Mouse (Mus musculus) myocyte (in vitro differentiated cells): Measurements from ENCODE around the gene Hist1h4d. TPM values are rescaled to one million over a fixed set of nuclear protein-coding genes. Genes with fewer than 3 reads are reported as not detected.
"Not testable (repeated sequence)": the region's sequence is repeated elsewhere in the genome, so short reads cannot be mapped to it uniquely, and the experiment has no call there.

Experiments
- H3K27me3 ChIP-seq: one replicate; pipeline ENCODE4 v1.6.1; 2011; ENCODE audit not compliant: control insufficient read depth, insufficient read depth, insufficient read length
- H3K36me3 ChIP-seq: one replicate; pipeline ENCODE4 v1.6.1; 2011; ENCODE audit not compliant: control insufficient read depth, insufficient read depth
- H3K4me2 ChIP-seq: one replicate; pipeline ENCODE4 v1.6.1; 2011; ENCODE audit warnings: low read depth, control low read depth
- H3K4me3 ChIP-seq: one replicate; pipeline ENCODE4 v1.5.1; 2011; ENCODE audit warnings: mild to moderate bottlenecking, control low read depth, moderate library complexity
- H3K79me2 ChIP-seq: one replicate; pipeline ENCODE4 v1.6.1; 2011; ENCODE audit not compliant: control insufficient read depth, insufficient read depth
- H3ac ChIP-seq: one replicate; pipeline ENCODE4 v1.6.1; 2011; ENCODE audit not compliant: control insufficient read depth, insufficient read length
- CEBPB ChIP-seq: IDR thresholded peaks from 2 replicates; pipeline ENCODE4 v1.6.1; 2011; ENCODE audit warnings: mild to moderate bottlenecking, moderate library complexity; ENCODE audit not compliant: poor library complexity, insufficient read depth, severe bottlenecking
- E2F4 ChIP-seq: IDR thresholded peaks from one replicate; pipeline ENCODE4 v1.6.1; 2011; ENCODE audit warnings: mild to moderate bottlenecking, control low read depth, moderate library complexity; ENCODE audit not compliant: insufficient read depth
- MAX ChIP-seq: IDR thresholded peaks from one replicate; pipeline ENCODE4 v1.6.1; 2011; ENCODE audit warnings: low read depth, mild to moderate bottlenecking, control low read depth
- MYOD1 ChIP-seq, 3 experiments: IDR thresholded peaks; one replicate each; pipeline ENCODE4 v1.6.1; 2011; ENCODE audit warnings: control low read depth in 2 of 3, low read depth in 2 of 3, mild to moderate bottlenecking in 2 of 3, moderate library complexity in 1 of 3; ENCODE audit not compliant: insufficient read length in 2 of 3, control insufficient read depth in 1 of 3
- MYOG ChIP-seq, 3 experiments: IDR thresholded peaks; one replicate each; pipeline ENCODE4 v1.6.1; 2011; ENCODE audit warnings: control low read depth in 2 of 3, low read depth in 2 of 3, mild to moderate bottlenecking in 2 of 3; ENCODE audit not compliant: insufficient read length in 2 of 3, control insufficient read depth in 1 of 3, insufficient read depth in 1 of 3
- POLR2A ChIP-seq: IDR thresholded peaks from one replicate; pipeline ENCODE4 v1.6.1; 2011; ENCODE audit warnings: low read depth, mild to moderate bottlenecking, control low read depth, moderate library complexity; ENCODE audit not compliant: insufficient read length
- POLR2AphosphoS2 ChIP-seq: IDR thresholded peaks from one replicate; pipeline ENCODE4 v1.6.1; 2011; ENCODE audit warnings: low read depth, control low read depth; ENCODE audit not compliant: insufficient read length
- REST ChIP-seq: IDR thresholded peaks from one replicate; pipeline ENCODE4 v1.6.1; 2011; ENCODE audit warnings: mild to moderate bottlenecking, control low read depth, moderate library complexity; ENCODE audit not compliant: insufficient read depth, insufficient read length
- SRF ChIP-seq: IDR thresholded peaks from one replicate; pipeline ENCODE4 v1.6.1; 2011; ENCODE audit warnings: low read depth; ENCODE audit not compliant: control insufficient read depth, insufficient read length
- TCF12 ChIP-seq: IDR thresholded peaks from one replicate; pipeline ENCODE4 v1.6.1; 2011; ENCODE audit warnings: mild to moderate bottlenecking, control low read depth; ENCODE audit not compliant: poor library complexity, insufficient read depth, severe bottlenecking
- TCF3 ChIP-seq: IDR thresholded peaks from one replicate; pipeline ENCODE4 v1.6.1; 2011; ENCODE audit warnings: low read depth, control low read depth; ENCODE audit not compliant: insufficient read length
- USF1 ChIP-seq: IDR thresholded peaks from one replicate; pipeline ENCODE4 v1.6.1; 2011; ENCODE audit warnings: low read depth, mild to moderate bottlenecking, control low read depth, moderate library complexity
- polyA plus RNA-seq: library from polyadenylated mRNA; unstranded; fragments of >200 nt; fragmentation: generic; extraction: Trizol; gene quantifications from one replicate; pipeline ENCODE4 v1.2.1, GENCODE M21; 2012; ENCODE audit warnings: missing spikeins

The Hist1h4d gene
- polyA plus RNA-seq, 1 experiment = 1.8 TPM

GRCm38 (mm10) chr13:23585442-23586098 is 4.2 kb downstream of the Hist1h4d start:
- peak; percentile 89 for TF ChIP-seq POLR2AphosphoS2
- peak; percentile 71 for TF ChIP-seq POLR2A
- H3K79me2 ChIP-seq, H3K27me3 ChIP-seq, H3K36me3 ChIP-seq, H3ac ChIP-seq: not testable (repeated sequence)
- Histone ChIP-seq H3K4me3 (peak overlapping the region; percentile 33), H3K4me2 (peak overlapping the region; percentile 96)

- Histone ChIP-seq H3K27me3 (no peaks in the 10 kb centered on the region), H3K4me3 (peak overlapping the region; percentile 33), H3K4me2 (peak overlapping the region; percentile 87), H3K79me2 (no peaks in the 10 kb centered on the region), H3ac (no peak overlapping the region), H3K36me3 (no peaks in the 10 kb centered on the region)
- TF ChIP-seq USF1 = no peak
- no peak for TF ChIP-seq TCF12
- no peak for TF ChIP-seq MYOG (IDR thresholded peaks at IDR 0.05; ENCODE audit: control insufficient read depth in 1 of 3, insufficient read depth in 1 of 3, insufficient read length in 2 of 3, low read depth in 2 of 3)
- TF ChIP-seq E2F4 = no peak
- no peak for TF ChIP-seq CEBPB
- no peak for TF ChIP-seq TCF3
- no peak for TF ChIP-seq MAX
- TF ChIP-seq POLR2AphosphoS2 = no peak
- TF ChIP-seq POLR2A = no peak
These were observed 4.9 kb downstream of the Hist1h4d start for GRCm38 (mm10) chr13:23586099-23586939.

GRCm38 (mm10) chr13:23586940-23587225 is 5.5 kb downstream of the Hist1h4d start:
- Histone ChIP-seq H3K79me2 (no peaks in the 10 kb centered on the region), H3K27me3 (no peaks in the 10 kb centered on the region), H3K4me2 (peak overlapping the region; percentile 87), H3ac (no peak overlapping the region), H3K4me3 (peak overlapping the region; percentile 33), H3K36me3 (no peaks in the 10 kb centered on the region)
- TF ChIP-seq CEBPB (no peak), TCF3 (no peak), MAX (no peak)

- Histone ChIP-seq H3K36me3 (no peaks in the 10 kb centered on the region), H3K4me2 (no peak overlapping the region), H3ac (no peak overlapping the region), H3K79me2 (no peaks in the 10 kb centered on the region), H3K4me3 (no peak overlapping the region), H3K27me3 (no peaks in the 10 kb centered on the region)
- no peak for TF ChIP-seq POLR2AphosphoS2
- no peak for TF ChIP-seq MYOG (IDR thresholded peaks at IDR 0.05; ENCODE audit: control insufficient read depth in 1 of 3, insufficient read depth in 1 of 3, insufficient read length in 2 of 3, low read depth in 2 of 3)
- TF ChIP-seq TCF3 = no peak
- no peak for TF ChIP-seq CEBPB
- no peak for TF ChIP-seq TCF12
- TF ChIP-seq MYOD1 (IDR thresholded peaks at IDR 0.05; ENCODE audit: control insufficient read depth in 1 of 3, insufficient read length in 2 of 3, low read depth in 2 of 3) = no peak
- no peak for TF ChIP-seq MAX
- no peak for TF ChIP-seq SRF
These were observed 9.8 kb downstream of the Hist1h4d start for GRCm38 (mm10) chr13:23591206-23591605.

GRCm38 (mm10) chr13:23591886-23592285 is 10.5 kb downstream of the Hist1h4d start:
- H3K79me2 ChIP-seq, H3K36me3 ChIP-seq, H3K27me3 ChIP-seq, H3K4me3 ChIP-seq, H3ac ChIP-seq, H3K4me2 ChIP-seq: not testable (repeated sequence)

GRCm38 (mm10) chr13:23592614-23593013 is 11.2 kb downstream of the Hist1h4d start:
- Histone ChIP-seq H3K27me3 (no peaks in the 10 kb centered on the region), H3K36me3 (no peaks in the 10 kb centered on the region), H3ac (no peak overlapping the region), H3K4me3 (no peak overlapping the region), H3K4me2 (no peak overlapping the region), H3K79me2 (no peaks in the 10 kb centered on the region)
- TF ChIP-seq USF1 (no peak), TCF3 (no peak), MYOG (IDR thresholded peaks at IDR 0.05; ENCODE audit: control insufficient read depth in 1 of 3, insufficient read depth in 1 of 3, insufficient read length in 2 of 3, low read depth in 2 of 3) (no peak), POLR2AphosphoS2 (no peak), POLR2A (no peak), MAX (no peak), TCF12 (no peak), REST (no peak), MYOD1 (IDR thresholded peaks at IDR 0.05; ENCODE audit: control insufficient read depth in 1 of 3, insufficient read length in 2 of 3, low read depth in 2 of 3) (no peak)
